Mouse (Mus musculus) heart, adult 2 months (tissue): ENCODE measurements around the gene Samhd1. TPM values are rescaled to one million over a fixed set of nuclear protein-coding genes. Genes with fewer than 3 reads are reported as not detected.
A peak's percentile ranks its signal among the peaks of the same experiment; 100 is the strongest.

Source experiments
- DNase-seq, 2 experiments: peaks; one replicate each; pipeline ENCODE4 v3.0.0; 2021
- H3K27ac ChIP-seq: fragments of 200-600 bp; 2 replicates; pipeline ENCODE4 v1.8.1; 2022
- H3K27me3 ChIP-seq: fragments of 200-500 bp; 2 replicates; pipeline ENCODE4 v1.6.1; 2012; ENCODE audit warnings: mild to moderate bottlenecking, low read length, inconsistent platforms, mixed read lengths; ENCODE audit not compliant: control insufficient read depth, insufficient read depth
- H3K36me3 ChIP-seq: fragments of 200-500 bp; 2 replicates; pipeline ENCODE4 v1.6.1; 2012; ENCODE audit warnings: low read length, inconsistent platforms; ENCODE audit not compliant: control insufficient read depth, insufficient read depth
- H3K4me1 ChIP-seq: fragments of 200-500 bp; 2 replicates; pipeline ENCODE4 v1.6.1; 2011; ENCODE audit warnings: low read length; ENCODE audit not compliant: control insufficient read depth, insufficient read depth
- H3K4me3 ChIP-seq: fragments of 200-600 bp; 2 replicates; pipeline ENCODE4 v1.8.1; 2022
- H3K79me2 ChIP-seq: fragments of 200-500 bp; replicated peaks from 2 replicates; pipeline ENCODE4 v1.6.1; 2012; ENCODE audit warnings: mild to moderate bottlenecking, inconsistent platforms, low read length, moderate library complexity, mixed read lengths; ENCODE audit not compliant: control insufficient read depth, insufficient read depth
- H3K9ac ChIP-seq: fragments of 200-500 bp; 2 replicates; pipeline ENCODE4 v1.6.1; 2012; ENCODE audit warnings: low read depth, mild to moderate bottlenecking, control low read depth, inconsistent platforms, low read length, mixed read lengths
- CTCF ChIP-seq: fragments of 200-600 bp; IDR thresholded peaks from 2 replicates; pipeline ENCODE4 v1.8.1; 2022; ENCODE audit warnings: antibody characterized with exemption, mild to moderate bottlenecking, moderate library complexity
- EP300 ChIP-seq: fragments of 200-500 bp; IDR thresholded peaks from 2 replicates; pipeline ENCODE4 v1.6.1; 2011; ENCODE audit warnings: low read depth, low read length, control low read depth; ENCODE audit not compliant: insufficient read depth
- POLR2A ChIP-seq: fragments of 200-500 bp; IDR thresholded peaks from 2 replicates; pipeline ENCODE4 v1.6.1; 2011; ENCODE audit warnings: mild to moderate bottlenecking, low read depth, low read length, control low read depth; ENCODE audit not compliant: insufficient read depth
- WGBS: fragments of 180-500 bp; shearing (Covaris S2); methylation state at CpG from one replicate; pipeline ENCODE4 v1.1.7; 2018; 5-methylcytosine and 5-hydroxymethylcytosine counted together
- intact Hi-C: fragments of 180-260 bp; cut with DNase I; formaldehyde crosslinking; loops from one replicate; pipeline ENCODE4 v1.15.1; 2025
- polyA plus RNA-seq: library from polyadenylated mRNA; depleted of rRNA; stranded (reverse); fragments of >200 nt; gene quantifications from 2 replicates; pipeline ENCODE4 v1.2.3, GENCODE M21; 2012
- total RNA-seq, 2 experiments: library from RNA; stranded (reverse); gene quantifications; 2 replicates each; pipeline ENCODE4 v1.2.3; 2021

Samhd1 gene
- total and polyA plus RNA-seq, 3 experiments = 19.8 to 23.8 (median 22.7) TPM

DNA sequence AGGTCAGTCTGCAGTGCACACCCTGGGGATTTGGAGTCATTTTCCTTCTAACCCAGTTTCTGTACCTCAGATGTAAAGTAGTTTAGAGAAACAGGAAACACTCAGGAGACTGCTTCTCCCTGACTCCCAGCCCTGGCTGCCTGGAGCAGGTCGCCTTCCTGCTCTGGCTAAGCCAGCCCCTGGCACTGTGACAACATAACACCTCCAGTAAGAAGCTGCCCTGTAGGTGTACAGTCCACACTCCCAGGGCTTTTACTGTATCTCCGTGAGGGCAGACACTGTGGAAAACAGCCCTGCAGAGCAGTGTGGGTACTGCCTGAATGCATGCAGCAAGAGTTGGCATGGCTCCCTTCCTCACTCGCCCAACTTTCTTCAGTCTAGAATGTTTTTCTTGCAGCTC lies 59.4 kb downstream of the Samhd1 start:
- Histone ChIP-seq H3K27me3 (no peaks in the 10 kb centered on the region), H3K4me3 (no peak overlapping the region), H3K79me2 (peaks cover 2% of the 10 kb centered on the region; the same call in 1 of the 2 replicates), H3K27ac (peak overlapping the region; percentile 91), H3K9ac (no peak overlapping the region), H3K4me1 (peaks cover 49% of the 10 kb centered on the region), H3K36me3 (peaks cover 3% of the 10 kb centered on the region; the same call in 1 of the 2 replicates)
- peak; percentile 64 to 74 for DNase-seq
- 0 out of 2 replicates have a peak, but pooled peaks have one; percentile 7 for TF ChIP-seq CTCF
- 0 out of 2 replicates have a peak, but pooled peaks have one; percentile 52 for TF ChIP-seq EP300
- TF ChIP-seq POLR2A = no peak
- WGBS = 10% methylated on average over 3 of the region's 3 CpGs
- intact Hi-C loops = loop anchor here (5.0 kb wide), 1 partner anchor 353 kb away; no protein-coding TSS in a partner anchor

- peaks cover 3% of the 10 kb centered on the region; the same call in 1 of the 2 replicates for H3K36me3 ChIP-seq
- no peaks in the 10 kb centered on the region for H3K27me3 ChIP-seq
- intact Hi-C loops = loop anchor here (5.0 kb wide), 1 partner anchor 353 kb away; no protein-coding TSS in a partner anchor
- H3K27ac ChIP-seq = peak overlapping the region; percentile 76
- WGBS = 44% methylated on average over 3 of the region's 3 CpGs
- no peak overlapping the region for H3K4me3 ChIP-seq
- peaks cover 2% of the 10 kb centered on the region; the same call in 1 of the 2 replicates for H3K79me2 ChIP-seq
- no peak for DNase-seq
- H3K9ac ChIP-seq = no peak overlapping the region
- peaks cover 54% of the 10 kb centered on the region for H3K4me1 ChIP-seq
- no peak for TF ChIP-seq EP300
- TF ChIP-seq CTCF = no peak
- no peak for TF ChIP-seq POLR2A
Observed at GRCm38 (mm10) chr2:157075226-157075625, 59.8 kb downstream of the Samhd1 start.

DNA sequence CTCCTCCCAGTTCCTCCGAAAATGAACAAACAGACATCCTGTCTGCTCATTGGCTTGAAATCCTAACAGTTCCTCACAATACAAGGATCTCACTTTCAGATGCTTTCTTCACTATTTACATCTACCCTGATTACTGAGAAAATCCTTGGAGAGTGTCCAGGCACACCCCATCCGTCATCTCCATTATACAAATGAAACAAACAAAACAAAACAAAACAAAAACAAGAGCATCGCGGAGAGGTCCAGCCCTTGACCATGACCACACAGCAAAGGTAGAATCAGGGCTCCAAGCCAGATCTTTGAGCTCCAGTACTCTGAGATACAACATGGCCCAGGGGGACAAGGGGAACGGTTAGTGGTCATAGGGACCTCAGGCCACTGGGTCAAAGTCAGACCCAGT lies 60.3 kb downstream of the Samhd1 start:
- Histone ChIP-seq H3K27ac (peak overlapping the region; percentile 76), H3K27me3 (no peaks in the 10 kb centered on the region), H3K79me2 (peaks cover 2% of the 10 kb centered on the region; the same call in 1 of the 2 replicates), H3K4me3 (no peak overlapping the region), H3K4me1 (peaks cover 58% of the 10 kb centered on the region), H3K36me3 (peaks cover 3% of the 10 kb centered on the region; the same call in 1 of the 2 replicates), H3K9ac (no peak overlapping the region)
- 34% methylated on average over 5 of the region's 5 CpGs for WGBS
- TF ChIP-seq POLR2A = no peak
- TF ChIP-seq EP300 = 0 out of 2 replicates have a peak, but pooled peaks have one; percentile 4
- no peak for TF ChIP-seq CTCF
- DNase-seq = peak in 1 of 2 experiments; percentile 19
- intact Hi-C loops = loop anchor here (5.0 kb wide), 1 partner anchor 352 kb away; no protein-coding TSS in a partner anchor

GRCm38 (mm10) chr2:157074186-157074724 lies 60.8 kb downstream of the Samhd1 start:
- no peak overlapping the region for H3K9ac ChIP-seq
- intact Hi-C loops = no loop called here
- WGBS = 30% methylated on average over 9 of the region's 9 CpGs
- peak in 1 of 2 experiments; percentile 40 for DNase-seq
- no peak overlapping the region for H3K4me3 ChIP-seq
- H3K27ac ChIP-seq = peak overlapping the region; percentile 76
- peaks cover 2% of the 10 kb centered on the region; the same call in 1 of the 2 replicates for H3K79me2 ChIP-seq
- no peaks in the 10 kb centered on the region for H3K27me3 ChIP-seq
- peaks cover 3% of the 10 kb centered on the region; the same call in 1 of the 2 replicates for H3K36me3 ChIP-seq
- TF ChIP-seq POLR2A (no peak), EP300 (no peak)
- H3K4me1 ChIP-seq = peaks cover 61% of the 10 kb centered on the region

- no peak overlapping the region for H3K9ac ChIP-seq
- H3K79me2 ChIP-seq = peaks cover 2% of the 10 kb centered on the region; the same call in 1 of the 2 replicates
- peak in 1 of 2 experiments; percentile 26 for DNase-seq
- peaks cover 3% of the 10 kb centered on the region; the same call in 1 of the 2 replicates for H3K36me3 ChIP-seq
- H3K4me1 ChIP-seq = peaks cover 68% of the 10 kb centered on the region
- 45% methylated on average over 9 of the region's 9 CpGs for WGBS
- intact Hi-C loops = no loop called here
- peak overlapping the region; percentile 76 for H3K27ac ChIP-seq
- TF ChIP-seq POLR2A = no peak
- TF ChIP-seq CTCF = no peak
- TF ChIP-seq EP300 = no peak
- H3K27me3 ChIP-seq = no peaks in the 10 kb centered on the region
- H3K4me3 ChIP-seq = no peak overlapping the region
Observed at GRCm38 (mm10) chr2:157073378-157074052, 61.5 kb downstream of the Samhd1 start.
